Mouse (Mus musculus) erythroblast, embryonic 14.5 days (primary cell): Measurements from ENCODE around the gene Best2.

Experiments used
- GATA1 ChIP-seq: IDR thresholded peaks from 2 replicates; pipeline ENCODE4 v1.6.1; 2012; ENCODE audit warnings: low read length, inconsistent platforms, mixed read lengths
- TAL1 ChIP-seq: IDR thresholded peaks from 3 replicates; pipeline ENCODE4 v1.6.1; 2012; ENCODE audit warnings: low read length, inconsistent platforms, mixed read lengths

DNA sequence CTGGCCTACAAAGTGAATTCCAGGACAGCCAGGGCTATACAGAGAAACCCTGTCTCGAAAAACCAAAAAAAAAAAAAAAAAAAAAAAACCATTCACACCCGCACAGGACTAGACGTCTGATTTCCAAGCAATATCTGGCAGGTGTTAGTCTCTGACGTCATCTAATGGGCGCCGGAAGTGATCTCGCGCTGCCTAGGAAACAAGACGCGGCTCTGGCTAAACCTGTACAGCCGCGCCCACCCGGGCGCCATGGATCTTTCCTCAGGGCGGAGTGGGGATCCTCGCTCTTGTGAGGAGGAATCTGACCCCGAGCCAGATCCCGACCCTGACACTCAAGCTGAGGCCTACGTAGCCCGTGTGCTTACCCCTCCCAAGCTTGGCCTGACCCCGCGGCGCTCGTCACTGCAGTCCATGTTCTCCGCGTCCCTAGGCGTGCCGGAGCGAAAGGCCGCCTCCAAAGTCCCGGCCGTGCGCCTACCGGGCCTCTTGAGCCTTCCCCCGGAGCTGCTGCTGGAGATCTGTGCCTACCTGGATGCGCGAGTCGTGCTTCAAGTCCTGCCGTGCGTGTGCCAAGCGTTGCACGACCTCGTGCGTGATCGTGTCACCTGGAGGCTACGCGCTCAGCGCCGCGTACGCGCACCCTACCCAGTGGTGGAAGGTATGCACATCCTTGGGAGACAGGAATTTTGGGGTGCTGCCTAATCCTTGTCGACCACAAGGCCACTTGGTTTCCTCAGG is 45.7 kb upstream of the Best2 start, which contains the start of gene Fbxw9:
- TF ChIP-seq GATA1 (no peak), TAL1 (no peak)
